Mouse (Mus musculus) midbrain, embryonic 12.5 days (tissue): Measurements from ENCODE around the gene Ptgir. TPM values are rescaled to one million over a fixed set of nuclear protein-coding genes. Genes with fewer than 3 reads are reported as not detected.

Source experiments
- ATAC-seq: fragments of 200-750 bp; cut with Nextera tagmentation; 2 replicates; pipeline ENCODE4 v1.8.0; 2017; ENCODE audit warnings: low read depth, moderate TSS enrichment, moderate library complexity; ENCODE audit not compliant: low FRiP score
- H3K27ac ChIP-seq: fragments of 300-500 bp; sonication (generic); replicated peaks from 2 replicates; pipeline ENCODE4 v1.5.1; 2016; ENCODE audit warnings: mild to moderate bottlenecking
- H3K27me3 ChIP-seq: fragments of 300-500 bp; sonication (generic); 2 replicates; pipeline ENCODE4 v1.6.1; 2016; ENCODE audit warnings: mild to moderate bottlenecking
- H3K36me3 ChIP-seq: fragments of 300-500 bp; sonication (generic); 2 replicates; pipeline ENCODE4 v1.6.1; 2016
- H3K4me1 ChIP-seq: fragments of 300-500 bp; sonication (generic); 2 replicates; pipeline ENCODE4 v1.6.1; 2016
- H3K4me2 ChIP-seq: fragments of 300-500 bp; sonication (generic); replicated peaks from 2 replicates; pipeline ENCODE4 v1.6.1; 2016; ENCODE audit warnings: mild to moderate bottlenecking, moderate library complexity
- H3K4me3 ChIP-seq: fragments of 300-500 bp; sonication (generic); 2 replicates; pipeline ENCODE4 v1.5.1; 2016; ENCODE audit warnings: mild to moderate bottlenecking
- H3K9ac ChIP-seq: fragments of 300-500 bp; sonication (generic); replicated peaks from 2 replicates; pipeline ENCODE4 v1.6.1; 2016; ENCODE audit warnings: mild to moderate bottlenecking, moderate library complexity
- H3K9me3 ChIP-seq: fragments of 300-500 bp; sonication (generic); 2 replicates; pipeline ENCODE4 v1.6.1; 2016; ENCODE audit warnings: mild to moderate bottlenecking
- WGBS: fragments of 180-500 bp; shearing (Covaris S2); methylation state at CpG from one replicate; pipeline ENCODE4 v1.1.7; 2016; 5-methylcytosine and 5-hydroxymethylcytosine counted together
- polyA plus RNA-seq: library from polyadenylated mRNA; unstranded; fragments of >200 nt; fragmentation: Nextera tagmentation; extraction: Ambion mirVana; gene quantifications from 2 replicates; pipeline ENCODE4 v1.2.1, GENCODE M21; 2016

Gene Ptgir
- polyA plus RNA-seq, 1 experiment from 2014 or later: 1.2 TPM

DNA sequence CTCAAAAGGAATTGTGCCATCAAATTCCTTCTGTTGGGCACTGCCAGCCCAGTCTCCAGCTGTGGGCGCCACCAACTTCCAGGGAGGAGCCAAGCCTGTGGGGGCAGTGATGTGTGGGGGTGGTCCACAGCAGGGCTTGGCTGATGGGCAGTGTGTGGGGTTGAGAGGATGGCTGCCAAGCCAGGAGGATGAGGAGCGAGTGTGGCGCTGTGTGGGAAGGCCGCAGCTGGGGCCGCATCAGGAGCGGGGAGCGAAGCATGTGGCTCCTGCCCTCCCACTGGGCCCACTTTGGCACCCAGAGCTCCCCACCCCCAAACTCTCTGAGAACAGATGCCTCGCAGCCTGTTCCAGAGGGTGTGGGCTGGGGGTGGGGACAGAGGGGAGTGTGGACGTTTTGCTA, 11.7 kb downstream of the Ptgir start:
- no peak overlapping the region for H3K9ac ChIP-seq
- H3K27ac ChIP-seq: no peak overlapping the region
- no peak overlapping the region for H3K4me3 ChIP-seq
- no peaks in the 10 kb centered on the region for H3K27me3 ChIP-seq
- H3K36me3 ChIP-seq: peaks cover 60% of the 10 kb centered on the region
- peaks cover 43% of the 10 kb centered on the region for H3K4me1 ChIP-seq
- no peak overlapping the region for H3K4me2 ChIP-seq
- no peaks in the 10 kb centered on the region for H3K9me3 ChIP-seq
- no peak for ATAC-seq
- WGBS: 84% methylated on average over 9 of the region's 9 CpGs

DNA sequence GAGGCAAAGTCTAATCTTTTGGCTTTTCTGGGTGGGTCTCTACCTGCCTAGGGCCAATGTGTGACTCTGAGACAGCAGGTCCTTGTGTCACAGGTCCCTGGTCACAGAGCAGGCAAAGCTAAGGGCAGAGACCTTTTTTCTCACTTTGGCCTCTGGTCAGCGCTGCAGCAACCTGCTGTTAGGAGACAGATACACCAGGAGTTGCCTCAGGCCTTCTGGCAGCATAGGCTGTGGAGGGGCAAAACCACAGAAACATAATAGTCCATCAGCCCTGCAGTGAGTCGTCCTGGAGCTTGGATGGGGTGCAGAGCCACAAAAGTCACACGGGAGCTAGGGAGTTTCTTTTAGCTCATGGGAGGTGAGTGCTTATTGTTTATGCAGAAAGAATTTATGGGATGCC, 12.4 kb downstream of the Ptgir start:
- Histone ChIP-seq H3K4me1 (peaks cover 43% of the 10 kb centered on the region), H3K4me3 (no peak overlapping the region), H3K4me2 (no peak overlapping the region), H3K9ac (no peak overlapping the region), H3K27me3 (no peaks in the 10 kb centered on the region), H3K36me3 (peaks cover 60% of the 10 kb centered on the region), H3K9me3 (no peaks in the 10 kb centered on the region), H3K27ac (0 out of 2 replicates have a peak overlapping the region, but pooled peaks have one; percentile 30)
- 81% methylated on average over 3 of the region's 3 CpGs for WGBS
- no peak for ATAC-seq

DNA sequence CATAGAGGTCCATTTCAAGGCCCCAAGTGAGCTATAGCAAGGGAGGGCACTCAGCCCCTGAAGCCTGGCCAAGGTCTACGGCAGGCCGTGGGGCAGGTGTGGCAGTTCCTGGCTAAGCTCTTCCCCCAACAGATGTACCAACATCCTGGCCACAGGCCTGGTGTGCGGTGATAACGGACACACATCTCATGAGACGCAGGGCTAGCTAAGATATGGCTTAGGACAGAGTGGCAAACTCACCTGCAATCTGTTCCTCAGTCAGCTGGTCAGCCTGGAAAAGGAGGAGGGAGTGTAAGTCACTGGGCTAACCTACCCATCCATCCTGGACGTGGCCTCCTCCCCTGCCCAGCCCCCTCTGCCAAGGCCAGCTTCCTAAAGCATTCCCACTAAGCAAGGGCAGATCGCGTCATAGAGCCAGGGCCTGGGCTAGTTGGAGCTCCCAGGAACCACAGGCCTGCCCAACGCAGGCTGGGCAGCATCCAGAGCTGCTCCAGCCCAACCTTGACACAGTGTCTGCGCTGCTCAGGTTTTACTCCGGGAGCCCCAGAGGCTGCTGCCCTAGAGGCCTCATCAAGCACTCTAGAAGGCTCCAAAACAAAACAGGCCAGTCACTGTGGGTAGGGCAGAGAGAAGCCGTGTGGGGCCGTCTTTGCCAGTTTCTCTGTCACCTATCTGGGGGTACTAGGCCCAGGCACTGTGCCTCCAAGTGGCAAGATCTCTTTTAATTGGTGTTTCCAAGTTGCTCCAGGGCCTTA, 13.3 kb downstream of the Ptgir start:
- Histone ChIP-seq H3K27me3 (no peaks in the 10 kb centered on the region), H3K27ac (0 out of 2 replicates have a peak overlapping the region, but pooled peaks have one; percentile 7), H3K4me3 (0 out of 2 replicates have a peak overlapping the region, but pooled peaks have one; percentile 13), H3K4me2 (peak overlapping the region; percentile 83), H3K4me1 (peaks cover 43% of the 10 kb centered on the region), H3K36me3 (peaks cover 55% of the 10 kb centered on the region), H3K9ac (no peak overlapping the region; the same call in 1 of the 2 replicates), H3K9me3 (no peaks in the 10 kb centered on the region)
- no peak for ATAC-seq
- 91% methylated on average over 13 of the region's 13 CpGs for WGBS

DNA sequence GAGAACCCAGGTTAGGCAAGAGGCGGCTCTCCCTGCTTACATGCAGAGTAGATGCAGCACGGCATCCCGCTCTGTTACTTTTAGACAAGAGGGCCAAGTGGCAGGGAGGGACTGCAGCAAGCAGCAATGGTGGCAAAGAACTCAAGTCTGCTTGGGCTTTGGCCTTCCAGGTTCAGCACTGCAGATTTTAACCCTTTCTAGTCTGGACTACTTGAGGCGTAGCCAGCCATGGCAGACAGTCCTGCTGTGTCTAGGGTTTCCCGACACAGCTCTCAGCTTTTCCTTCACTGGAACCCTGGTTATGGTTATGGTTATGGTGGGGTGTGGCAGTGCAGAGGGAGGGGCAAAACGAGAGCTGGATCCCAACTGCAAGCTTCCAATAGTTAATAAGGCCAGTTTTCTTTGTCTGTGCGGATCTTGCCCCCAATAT, 13.9 kb downstream of the Ptgir start:
- H3K4me1 ChIP-seq: peaks cover 43% of the 10 kb centered on the region

DNA sequence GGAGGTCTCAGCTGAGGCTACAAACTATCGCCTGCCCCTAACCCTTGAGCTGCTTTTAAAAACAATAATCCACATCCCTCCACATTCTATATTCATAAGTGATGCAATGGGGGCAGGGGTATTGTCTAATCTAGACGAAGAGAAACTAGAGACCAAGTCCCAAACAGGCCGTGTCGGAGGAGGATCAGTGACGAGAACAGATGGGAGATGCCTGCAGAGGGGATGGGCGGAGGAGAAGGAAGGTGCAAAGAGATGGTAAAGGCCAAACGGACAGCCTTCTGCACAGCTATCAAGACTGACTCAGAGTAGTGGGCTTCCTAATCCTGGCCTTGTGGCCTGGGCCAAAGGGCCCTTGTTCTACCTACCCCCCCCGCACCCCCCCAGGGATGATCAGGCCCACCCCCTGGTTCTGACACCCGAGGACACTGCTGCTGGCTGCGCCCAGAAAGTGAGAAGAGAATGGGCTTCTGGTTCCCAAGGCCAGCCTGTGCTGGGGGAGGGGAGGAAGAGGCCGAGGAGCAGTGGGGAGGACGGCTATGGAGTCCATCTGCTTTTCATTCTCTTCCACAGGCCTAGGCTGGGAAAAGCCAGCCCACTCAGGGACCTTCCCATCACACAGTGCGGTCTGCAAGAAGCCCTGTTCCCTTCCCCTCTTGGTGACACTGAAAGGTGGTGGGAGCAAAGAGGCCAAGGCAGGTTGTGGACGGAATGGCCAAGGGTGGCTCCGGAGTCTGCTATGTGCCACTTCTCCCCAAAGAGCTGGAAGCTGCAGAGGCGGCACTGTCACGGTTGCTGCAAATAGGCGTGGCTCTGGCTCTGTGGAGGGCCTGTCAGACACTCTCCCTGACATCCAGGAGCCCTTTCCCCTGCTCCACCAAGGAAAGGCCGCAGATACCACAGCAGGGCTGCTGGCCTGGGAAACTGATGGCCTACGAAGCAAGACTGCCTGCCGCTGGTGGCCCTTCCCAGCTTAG, 14.8 kb downstream of the Ptgir start:
- peaks cover 41% of the 10 kb centered on the region for H3K36me3 ChIP-seq
- WGBS: 49% methylated on average over 21 of the region's 21 CpGs

More for the DNA sequence above, 13.9 kb downstream of the Ptgir start:
- no peak for ATAC-seq
- Histone ChIP-seq H3K36me3 (peaks cover 49% of the 10 kb centered on the region), H3K27ac (0 out of 2 replicates have a peak overlapping the region, but pooled peaks have one; percentile 7), H3K9me3 (no peaks in the 10 kb centered on the region), H3K4me2 (peak overlapping the region; percentile 83), H3K4me3 (0 out of 2 replicates have a peak overlapping the region, but pooled peaks have one; percentile 13), H3K9ac (no peak overlapping the region), H3K27me3 (no peaks in the 10 kb centered on the region)
- 85% methylated on average over 7 of the region's 7 CpGs for WGBS

DNA sequence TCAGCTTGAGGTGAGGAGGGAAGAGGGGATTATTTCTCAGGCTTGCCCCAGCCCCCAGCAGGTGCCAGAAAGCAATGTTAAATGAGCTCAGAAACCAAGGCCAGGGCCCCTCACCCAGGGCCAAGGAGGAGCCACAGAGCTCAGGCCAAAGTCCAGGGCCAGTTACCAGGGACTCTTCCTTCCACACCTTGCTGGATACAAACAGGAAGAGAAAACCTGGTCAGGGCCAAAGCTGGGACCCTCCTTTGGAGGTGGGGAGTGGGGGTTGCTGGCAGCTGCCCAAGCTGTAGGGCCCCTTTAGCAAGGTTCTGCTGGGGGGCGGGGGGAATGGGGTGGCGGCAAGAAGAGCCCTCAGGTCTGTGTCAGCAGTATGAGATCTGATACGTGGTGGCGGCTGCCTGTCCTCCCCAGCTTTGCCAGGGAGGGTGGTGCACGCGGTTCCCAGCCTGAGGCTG, 15.6 kb downstream of the Ptgir start:
- no peak for ATAC-seq
- peaks cover 43% of the 10 kb centered on the region for H3K4me1 ChIP-seq
- 52% methylated on average over 6 of the region's 6 CpGs for WGBS

More for the DNA sequence above, 14.8 kb downstream of the Ptgir start:
- Histone ChIP-seq H3K4me2 (peak overlapping the region; percentile 83), H3K9me3 (no peaks in the 10 kb centered on the region), H3K4me3 (peak overlapping the region; percentile 90), H3K27me3 (no peaks in the 10 kb centered on the region), H3K27ac (peak overlapping the region; percentile 94), H3K4me1 (peaks cover 43% of the 10 kb centered on the region), H3K9ac (peak overlapping the region; percentile 99)
- no peak for ATAC-seq

DNA sequence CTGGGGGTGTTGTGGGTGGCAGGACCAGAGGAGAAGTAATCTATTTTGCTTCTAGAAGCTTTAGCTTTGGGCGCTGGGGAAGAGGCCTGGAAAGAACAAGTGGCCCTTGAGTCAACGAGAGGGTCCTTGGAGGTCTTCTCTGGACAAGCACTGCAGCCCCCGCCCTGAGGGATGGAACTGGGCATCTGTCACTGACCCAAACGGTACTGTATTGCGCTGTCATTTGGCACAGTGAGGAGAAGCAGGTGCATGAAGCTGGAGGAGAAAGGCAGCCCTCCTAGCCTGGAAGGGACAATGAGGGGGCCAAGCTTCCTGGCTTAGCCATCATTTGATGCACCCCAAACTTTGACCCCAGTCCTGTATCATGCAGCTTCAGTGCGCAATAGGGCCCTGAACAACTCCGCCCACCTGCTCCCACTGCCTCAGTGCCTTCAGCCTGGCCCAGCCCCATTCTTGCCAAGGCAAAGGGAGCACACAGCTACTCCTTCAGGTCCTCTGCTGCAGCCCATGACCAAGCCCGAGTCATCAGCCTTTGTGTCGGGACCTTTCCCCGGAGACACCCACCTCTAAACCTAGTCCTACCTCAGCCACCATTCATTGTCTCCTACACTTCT, 16.2 kb downstream of the Ptgir start:
- H3K4me2 ChIP-seq: peak overlapping the region; percentile 83
- no peaks in the 10 kb centered on the region for H3K9me3 ChIP-seq
- ATAC-seq: no peak
- peak overlapping the region; percentile 99 for H3K9ac ChIP-seq
- peak overlapping the region; percentile 94 for H3K27ac ChIP-seq
- 46% methylated on average over 10 of the region's 10 CpGs for WGBS
- H3K36me3 ChIP-seq: peaks cover 27% of the 10 kb centered on the region
- no peaks in the 10 kb centered on the region for H3K27me3 ChIP-seq
- H3K4me1 ChIP-seq: peaks cover 43% of the 10 kb centered on the region
- peak overlapping the region; percentile 90 for H3K4me3 ChIP-seq

More for the DNA sequence above, 15.6 kb downstream of the Ptgir start:
- Histone ChIP-seq H3K4me3 (peak overlapping the region; percentile 90), H3K36me3 (peaks cover 33% of the 10 kb centered on the region), H3K9me3 (no peaks in the 10 kb centered on the region), H3K27ac (peak overlapping the region; percentile 94), H3K4me2 (peak overlapping the region; percentile 83), H3K9ac (peak overlapping the region; percentile 99), H3K27me3 (no peaks in the 10 kb centered on the region)

DNA sequence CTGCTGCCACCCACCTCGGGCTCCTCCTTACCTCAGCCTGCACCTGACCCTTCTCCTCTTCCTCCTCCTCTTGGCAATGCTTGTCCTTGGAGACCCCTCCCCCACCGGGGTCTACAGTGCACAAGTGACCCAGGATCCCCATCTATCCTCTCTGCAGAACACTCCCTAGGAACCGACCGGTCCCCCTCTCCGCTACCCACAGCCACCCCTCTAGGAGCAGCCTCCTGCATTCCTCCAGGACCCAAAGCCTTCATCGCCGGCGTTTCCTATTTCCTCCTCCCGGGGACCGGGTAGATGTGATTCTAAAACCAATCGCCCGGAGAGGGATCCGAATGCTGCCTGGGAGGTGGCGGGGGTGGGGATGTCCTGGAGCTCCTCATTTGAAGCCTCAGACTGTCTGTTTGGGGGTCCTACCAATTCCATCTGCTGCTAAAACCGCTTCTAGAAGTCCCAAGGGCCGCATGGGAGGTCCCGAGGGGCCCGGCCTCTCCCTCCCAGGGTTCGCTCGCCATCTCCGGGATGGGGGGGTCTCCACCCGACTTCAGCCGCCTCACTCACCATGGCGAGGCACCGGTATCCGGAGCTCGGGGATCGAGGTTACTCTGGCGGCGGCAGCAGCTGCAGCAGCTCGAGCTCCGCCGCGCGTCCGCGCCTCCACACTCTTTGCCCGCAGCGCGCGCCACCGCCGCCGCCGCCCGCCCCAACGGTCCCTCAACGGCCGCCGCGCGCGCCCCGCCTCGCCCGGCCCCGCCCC, 17.2 kb downstream of the Ptgir start:
- ATAC-seq: peak; percentile 8; the same call in 1 of the 2 replicates
- H3K9ac ChIP-seq: peak overlapping the region; percentile 99
- H3K27ac ChIP-seq: peak overlapping the region; percentile 94
- peaks cover 17% of the 10 kb centered on the region for H3K36me3 ChIP-seq
- WGBS: under 1% methylated on average over 29 of the region's 57 CpGs
- peak overlapping the region; percentile 90 for H3K4me3 ChIP-seq
- peaks cover 42% of the 10 kb centered on the region for H3K4me1 ChIP-seq
- H3K9me3 ChIP-seq: no peaks in the 10 kb centered on the region
- peak overlapping the region; percentile 83 for H3K4me2 ChIP-seq
- no peaks in the 10 kb centered on the region for H3K27me3 ChIP-seq

DNA sequence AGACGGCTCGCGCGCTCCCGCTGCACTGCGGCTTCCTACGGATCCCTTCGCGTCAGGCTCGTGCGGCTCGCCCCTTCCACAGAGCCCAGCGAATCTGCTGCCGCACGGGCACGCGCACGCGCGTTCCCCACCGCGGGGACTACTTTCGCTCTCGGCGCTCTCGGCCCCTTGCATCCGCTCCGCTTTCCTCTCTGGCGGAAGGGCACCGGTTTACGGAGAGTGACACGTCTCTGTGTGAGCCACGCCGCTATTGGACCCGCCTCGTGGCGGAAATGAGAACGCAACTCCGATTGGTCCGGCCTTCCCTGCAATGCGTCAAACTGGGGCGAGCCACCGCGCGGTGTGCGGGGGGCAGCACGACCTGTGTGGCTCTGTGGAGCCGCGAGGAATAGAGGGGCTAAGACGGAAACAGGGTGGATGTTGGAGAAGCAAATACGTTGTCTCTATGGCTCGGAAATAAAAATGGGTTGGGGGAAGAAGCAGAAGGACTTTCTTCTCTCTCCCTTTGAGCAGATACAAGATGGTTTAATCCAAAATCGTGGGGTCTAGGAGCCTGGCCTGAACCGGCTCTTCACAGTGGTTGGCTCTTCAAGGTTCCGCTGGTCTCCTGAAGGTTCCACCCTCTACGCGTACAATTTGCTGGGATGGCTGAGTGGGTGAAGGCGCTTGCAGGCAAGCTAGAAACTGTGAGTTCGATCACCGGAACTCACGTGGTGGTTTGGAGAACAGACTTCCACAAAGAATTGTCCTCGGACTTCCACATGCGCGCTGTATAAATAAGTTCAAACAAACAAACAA, 17.9 kb downstream of the Ptgir start, which contains the start of gene Calm3:
Calm3 (minus strand) TSS at position 78 of the 798 bp plus-strand sequence.
- peak within 1 kb of the TSS; percentile 90 for H3K4me3 ChIP-seq
- H3K36me3 ChIP-seq: peaks cover 9% of the 10 kb centered on the region
- peak; percentile 90 for ATAC-seq
- peak within 1 kb of the TSS; percentile 83 for H3K4me2 ChIP-seq
- H3K9ac ChIP-seq: peak within 1 kb of the TSS; percentile 99
- H3K27ac ChIP-seq: peak within 1 kb of the TSS; percentile 94
- WGBS: 3% methylated on average over 63 of the region's 64 CpGs
- no peaks in the 10 kb centered on the region for H3K27me3 ChIP-seq
- H3K4me1 ChIP-seq: peaks cover 35% of the 10 kb centered on the region
- H3K9me3 ChIP-seq: no peaks in the 10 kb centered on the region

DNA sequence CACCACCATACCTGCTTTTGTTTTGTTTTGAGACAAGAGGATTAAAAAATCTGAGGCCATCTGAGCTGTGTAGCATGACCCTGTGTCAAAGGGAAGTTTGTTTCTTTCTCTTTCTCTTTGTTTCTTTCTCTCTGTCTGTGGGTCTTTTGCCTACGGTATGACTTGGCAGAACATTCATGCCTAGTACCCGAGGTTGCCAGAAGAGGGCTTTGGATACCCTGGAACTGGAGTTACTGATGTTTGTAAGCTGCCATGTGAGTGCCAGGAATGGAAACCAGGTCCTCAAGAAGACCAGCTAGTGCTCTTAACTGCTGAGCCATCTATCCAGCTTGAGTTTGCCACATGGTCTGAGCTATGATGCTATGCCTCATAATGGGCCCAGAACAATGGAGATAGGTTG, 22.1 kb downstream of the Ptgir start:
- 49% methylated on average over 2 of the region's 2 CpGs for WGBS
- H3K36me3 ChIP-seq: no peaks in the 10 kb centered on the region
- H3K4me1 ChIP-seq: peaks cover 12% of the 10 kb centered on the region
- H3K9ac ChIP-seq: no peak overlapping the region
- no peaks in the 10 kb centered on the region for H3K9me3 ChIP-seq
- H3K27ac ChIP-seq: no peak overlapping the region
- no peaks in the 10 kb centered on the region for H3K27me3 ChIP-seq
- H3K4me2 ChIP-seq: no peak overlapping the region
- no peak overlapping the region for H3K4me3 ChIP-seq
- no peak for ATAC-seq
